Mouse (Mus musculus): ENCODE measurements around the gene Igf1r.

Igf1r gene

DNA sequence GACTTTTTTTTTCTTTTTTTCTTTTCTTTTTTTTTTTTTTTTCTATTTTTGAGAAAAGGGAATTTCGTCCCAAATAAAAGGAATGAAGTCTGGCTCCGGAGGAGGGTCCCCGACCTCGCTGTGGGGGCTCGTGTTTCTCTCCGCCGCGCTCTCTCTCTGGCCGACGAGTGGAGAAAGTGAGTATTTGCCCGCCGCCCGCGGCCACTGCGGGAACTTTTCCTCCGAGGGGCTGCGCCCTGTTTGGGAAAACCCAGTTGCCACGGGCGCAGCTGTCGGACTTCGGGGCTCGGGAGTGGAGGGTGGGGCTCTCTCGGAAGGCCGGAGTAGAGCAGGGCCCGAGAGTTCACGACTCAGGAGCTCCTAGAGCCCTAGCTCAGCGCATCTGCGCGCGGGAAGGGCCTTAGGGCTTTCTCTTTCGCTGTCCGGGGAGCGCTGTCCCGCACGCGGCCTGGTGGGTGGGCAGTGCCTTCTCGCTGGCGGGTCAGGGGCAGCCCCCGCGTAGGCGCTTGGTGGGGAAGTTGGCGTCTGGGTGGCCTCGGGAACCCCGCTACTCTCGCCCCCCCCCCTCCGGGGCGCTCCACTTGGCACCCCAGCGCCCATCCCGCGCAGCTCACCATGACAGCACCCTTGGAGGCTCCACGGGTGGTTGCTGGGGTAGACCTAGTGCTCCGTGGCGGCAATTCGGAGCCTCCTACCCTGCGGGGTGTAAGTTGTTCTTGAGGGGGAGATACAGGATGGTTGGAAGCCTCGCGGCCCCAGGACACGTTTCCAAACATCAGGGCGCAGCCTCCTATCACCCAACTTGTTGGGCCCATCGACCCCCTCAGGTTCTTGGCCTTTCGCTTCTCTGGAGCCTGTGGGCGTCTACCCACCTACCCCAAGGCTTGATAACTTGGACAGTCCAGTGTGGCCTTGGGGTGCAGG lies at the start of gene Igf1r:
Gene Igf1r, plus strand, starts transcription at position 51 of the 924 bp plus-strand sequence.
- CTCF ChIA-PET: no interaction called here

DNA sequence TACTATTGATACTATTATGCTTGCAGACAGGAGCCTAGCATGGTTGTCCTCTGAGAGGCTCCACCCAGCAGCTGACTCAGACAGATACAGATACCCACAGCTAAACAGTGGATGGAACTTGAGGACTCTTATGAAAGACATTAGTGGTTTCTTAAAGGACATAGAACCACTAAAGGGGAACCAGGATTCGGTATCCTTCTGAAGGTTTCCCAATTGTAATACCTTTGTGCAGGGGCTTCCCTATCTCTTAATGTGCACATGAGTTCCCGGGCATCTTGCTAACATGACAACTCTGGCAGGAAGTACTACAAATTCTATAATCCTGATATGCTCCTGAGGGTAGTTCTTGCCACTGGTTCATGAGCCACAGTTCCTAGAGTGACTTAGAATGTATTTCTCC lies 46.3 kb upstream of the Igf1r start:
- CTCF ChIA-PET: no interaction called here

DNA sequence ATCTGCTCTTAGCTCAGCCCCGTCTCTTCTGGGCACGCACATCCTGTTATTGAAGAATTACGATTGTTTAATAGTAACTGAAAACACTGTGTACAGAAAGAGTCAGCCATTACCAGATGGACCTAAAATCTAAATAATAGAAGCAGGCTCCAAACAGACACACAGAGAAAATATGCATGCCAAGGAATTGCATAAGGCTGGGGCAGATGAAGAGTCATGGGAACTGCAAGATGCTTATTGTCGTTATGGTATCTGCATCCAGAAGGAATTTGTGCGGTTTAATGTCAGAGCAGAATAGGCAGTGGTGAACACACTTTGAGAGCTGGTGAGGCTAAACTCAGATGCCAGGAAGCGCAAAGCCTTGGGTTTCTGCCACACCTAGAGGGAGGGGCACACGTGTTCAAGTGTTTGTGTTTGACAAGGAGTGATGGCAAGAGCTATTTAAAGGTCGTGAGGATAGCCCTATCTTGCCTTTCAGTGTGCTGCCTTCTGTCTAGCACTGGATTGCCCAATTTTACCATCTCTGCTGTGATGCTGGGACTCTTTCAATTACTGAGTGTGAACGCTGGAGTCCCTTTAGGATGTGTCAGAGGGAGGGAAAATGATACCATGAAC lies 44.7 kb upstream of the Igf1r start:
- CTCF ChIA-PET: no interaction called here

DNA sequence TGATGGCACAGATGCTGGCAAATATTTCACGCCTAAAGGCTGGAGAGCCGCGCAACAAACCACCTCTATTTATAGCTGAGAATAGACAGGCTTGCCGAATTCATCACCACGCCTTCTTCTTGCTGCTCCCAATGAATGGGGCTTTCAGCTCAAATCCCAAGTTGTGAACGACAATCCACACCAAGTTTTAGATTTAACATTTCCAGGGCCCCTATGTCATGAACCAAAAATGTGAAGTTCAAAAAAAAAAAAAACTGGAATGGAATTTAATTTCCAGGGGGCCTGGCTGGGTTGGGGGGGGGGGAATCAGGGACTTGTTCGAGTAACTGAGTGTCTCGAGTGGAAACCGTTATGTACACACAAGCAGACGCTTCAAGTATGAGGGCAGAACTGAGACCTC lies 42.1 kb upstream of the Igf1r start:
- CTCF ChIA-PET: interaction anchor here (0.7 kb wide), 1 partner anchor 17 kb away, joined by 3 read pairs; no protein-coding TSS in a partner anchor

DNA sequence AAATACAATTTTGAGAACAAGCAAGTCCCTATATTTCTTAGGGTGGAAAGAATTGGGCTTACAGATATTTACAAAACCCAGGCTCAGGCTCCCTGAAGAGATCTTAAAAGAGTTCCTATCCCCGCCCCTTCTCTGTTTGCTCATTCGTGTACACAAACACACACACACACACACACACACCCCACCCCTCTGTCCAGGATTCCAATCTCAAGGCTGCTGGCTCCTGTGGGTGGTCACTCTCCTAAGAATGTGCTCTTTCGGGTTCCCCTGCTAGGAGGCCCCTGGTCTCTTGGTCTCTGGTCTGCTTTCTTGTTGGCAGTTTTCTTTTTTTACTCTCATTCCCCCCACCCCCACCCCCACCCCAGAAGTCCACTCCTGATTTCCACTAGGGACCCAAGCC lies 41.7 kb upstream of the Igf1r start:
- CTCF ChIA-PET: interaction anchor here (0.7 kb wide), 1 partner anchor 18 kb away, joined by 3 read pairs; no protein-coding TSS in a partner anchor

DNA sequence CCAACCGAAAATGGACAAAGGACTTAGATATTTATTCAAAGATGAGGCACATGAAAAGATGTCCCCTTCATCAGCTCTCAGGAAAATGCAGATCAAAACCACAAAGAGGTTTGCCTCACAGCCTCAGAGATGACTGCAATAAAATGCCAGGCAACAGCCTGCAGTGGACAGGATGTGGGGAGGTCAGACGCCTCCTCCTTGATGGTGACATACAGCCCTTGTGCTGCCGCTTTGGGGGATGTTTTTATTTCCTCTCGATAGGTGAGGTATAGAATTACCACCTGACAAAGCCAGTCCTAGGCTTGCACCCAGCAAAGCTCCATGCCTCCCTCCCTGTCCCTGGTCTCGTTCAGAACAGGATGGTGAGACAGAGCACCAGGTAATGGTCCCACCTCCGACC lies 40.8 kb upstream of the Igf1r start:
- CTCF ChIA-PET: no interaction called here

DNA sequence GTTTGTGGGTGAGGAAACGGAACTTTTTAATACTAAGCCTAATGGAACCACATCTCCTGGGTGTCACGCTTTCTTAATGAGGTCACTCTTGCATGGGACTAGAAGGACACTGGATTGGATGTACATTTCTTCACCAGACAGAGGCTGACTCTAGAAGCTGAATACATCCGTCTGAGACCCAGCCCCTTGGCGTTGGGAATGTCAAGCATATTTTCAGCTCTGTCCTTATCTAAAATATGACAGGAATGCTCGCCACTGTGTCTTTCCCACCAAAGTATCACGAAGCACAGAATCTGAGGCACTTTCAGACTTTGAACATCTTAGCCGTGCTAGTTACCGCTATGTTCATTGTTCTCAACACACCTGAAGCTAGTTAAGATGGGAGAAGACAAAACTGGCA lies 35.7 kb upstream of the Igf1r start:
- CTCF ChIA-PET: no interaction called here

DNA sequence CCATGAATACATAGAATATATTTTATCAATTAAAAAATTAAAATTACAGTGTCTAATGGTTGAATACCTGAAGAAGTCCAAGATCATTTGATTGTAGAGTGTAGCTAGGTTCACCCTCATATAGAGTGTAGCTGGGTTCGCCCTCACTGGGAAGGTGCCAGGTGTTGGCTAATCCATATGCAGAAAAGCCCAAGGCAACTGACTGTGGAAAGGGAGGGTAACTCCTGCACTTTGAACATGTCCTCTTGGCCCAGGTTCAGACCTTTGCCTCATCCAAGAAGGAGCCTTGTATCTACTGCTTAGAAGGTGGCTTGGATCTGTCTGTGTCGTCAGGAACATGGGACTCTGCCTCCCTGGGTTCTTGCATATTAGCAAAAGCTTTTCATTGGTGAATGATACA lies 34.9 kb upstream of the Igf1r start:
- CTCF ChIA-PET: no interaction called here

DNA sequence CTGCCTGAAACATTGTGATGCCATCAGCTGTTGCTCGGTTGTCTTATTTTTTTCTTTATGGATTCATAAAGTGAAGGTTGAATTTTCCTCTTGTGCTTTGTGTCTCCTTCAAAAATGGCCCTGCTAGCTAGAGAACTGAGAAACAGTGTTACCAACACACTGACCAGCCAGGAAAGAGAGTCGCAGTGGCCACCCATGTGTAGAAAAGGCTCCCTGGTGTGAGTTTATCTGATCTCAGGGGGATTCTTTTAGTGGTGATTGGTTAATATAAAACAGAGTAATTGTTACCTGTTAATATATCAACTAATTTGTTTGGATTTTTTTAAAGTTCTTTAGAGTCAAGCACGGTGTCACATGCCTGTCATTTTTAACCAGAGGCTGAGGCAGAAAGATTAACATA lies 33.2 kb upstream of the Igf1r start:
- CTCF ChIA-PET: no interaction called here

DNA sequence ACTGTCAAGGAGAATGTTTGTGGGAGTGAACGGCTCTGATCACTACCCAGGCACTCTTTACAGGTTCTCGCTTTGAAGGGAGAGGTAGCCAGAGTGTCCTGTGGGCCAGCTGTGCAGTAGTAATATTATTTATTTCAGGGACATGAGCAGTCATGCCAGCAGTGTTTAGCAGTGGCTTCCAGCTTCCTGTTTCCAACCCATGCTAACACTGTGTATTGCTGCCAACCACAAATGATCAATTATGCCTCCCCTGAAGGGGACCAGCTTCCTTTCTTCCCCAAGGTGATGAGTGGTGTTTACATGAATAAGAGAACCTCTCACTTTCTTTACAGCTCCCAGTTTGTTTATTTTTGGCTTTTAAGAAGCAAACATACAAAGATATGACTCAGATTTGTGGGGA lies 28.4 kb upstream of the Igf1r start:
- CTCF ChIA-PET: no interaction called here

DNA sequence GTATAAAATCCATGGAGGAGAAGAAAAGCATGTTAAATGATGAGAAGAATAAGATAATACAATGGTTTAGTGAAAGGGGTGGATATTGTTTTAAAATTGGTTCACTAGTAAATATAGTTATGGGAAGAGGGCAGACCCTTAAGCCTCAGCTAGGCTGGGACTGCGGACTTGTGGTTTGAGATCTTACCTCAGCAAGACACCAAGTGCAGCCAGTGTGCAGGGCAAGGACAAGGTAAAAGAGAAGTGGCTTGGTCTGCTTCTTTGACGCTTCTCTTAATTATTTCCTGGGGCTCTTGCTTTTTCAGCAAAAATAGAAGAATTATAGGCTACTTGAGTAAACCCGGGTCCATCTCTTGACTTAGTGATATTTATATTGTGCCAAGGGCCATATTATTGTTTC lies 22.5 kb upstream of the Igf1r start:
- CTCF ChIA-PET: no interaction called here

DNA sequence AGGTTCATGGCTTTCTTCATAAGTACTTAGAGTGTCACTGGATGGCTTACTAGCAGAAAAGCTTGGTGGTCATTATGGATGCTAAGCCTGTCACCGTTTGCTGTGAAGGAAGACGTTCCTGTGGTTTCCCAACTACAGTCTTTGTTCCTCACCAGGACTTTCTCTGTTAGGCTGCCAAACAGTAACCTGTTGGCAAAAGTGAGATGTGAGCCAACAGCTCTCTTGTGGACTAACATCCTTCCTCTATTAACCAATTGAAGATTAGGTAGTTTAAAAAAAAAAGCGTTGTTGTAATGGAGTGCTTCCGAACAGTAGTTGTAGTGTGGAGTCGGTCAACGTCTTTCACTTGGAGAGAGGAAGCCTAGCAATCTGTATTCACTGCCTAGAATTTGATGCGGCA lies 15.8 kb upstream of the Igf1r start:
- CTCF ChIA-PET: no interaction called here

DNA sequence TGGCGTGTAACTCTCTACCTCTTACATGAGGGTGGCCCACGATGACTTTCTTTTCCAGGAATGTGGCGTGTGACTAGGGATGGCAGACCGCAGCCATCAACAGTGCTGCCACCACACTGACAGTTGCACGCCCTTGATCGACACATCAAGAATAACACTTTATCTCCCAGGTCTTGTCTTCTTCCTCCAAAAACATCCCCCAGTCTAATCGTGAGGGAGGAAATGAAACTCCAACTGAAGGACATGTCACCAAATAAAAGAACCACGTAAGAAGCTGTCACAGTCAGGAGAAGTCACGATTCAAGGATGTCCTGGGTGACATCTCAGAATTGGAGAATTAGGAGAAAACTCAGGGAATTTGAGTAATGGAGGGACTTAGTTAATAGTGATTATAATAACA lies 8.8 kb upstream of the Igf1r start:
- CTCF ChIA-PET: no interaction called here

DNA sequence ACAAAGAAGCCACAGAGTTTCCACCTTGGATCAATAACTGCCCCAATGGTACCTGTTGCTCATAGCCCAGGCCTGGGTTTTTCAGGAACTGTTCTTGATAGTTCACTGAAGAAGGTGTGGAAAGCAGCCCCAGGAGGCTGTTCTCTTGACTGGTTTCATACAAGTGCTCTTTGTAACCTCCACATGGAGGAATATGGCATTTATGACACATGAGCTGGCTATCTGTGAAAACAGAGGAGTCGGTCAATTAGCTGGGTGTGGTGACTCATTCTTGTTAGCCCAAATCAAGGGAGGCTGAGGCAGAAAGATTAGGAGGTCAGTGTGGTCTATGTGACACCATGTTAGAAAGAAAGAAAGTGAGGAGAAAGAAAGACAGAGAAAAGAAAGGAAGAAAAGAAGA lies 5.7 kb upstream of the Igf1r start:
- CTCF ChIA-PET: no interaction called here

DNA sequence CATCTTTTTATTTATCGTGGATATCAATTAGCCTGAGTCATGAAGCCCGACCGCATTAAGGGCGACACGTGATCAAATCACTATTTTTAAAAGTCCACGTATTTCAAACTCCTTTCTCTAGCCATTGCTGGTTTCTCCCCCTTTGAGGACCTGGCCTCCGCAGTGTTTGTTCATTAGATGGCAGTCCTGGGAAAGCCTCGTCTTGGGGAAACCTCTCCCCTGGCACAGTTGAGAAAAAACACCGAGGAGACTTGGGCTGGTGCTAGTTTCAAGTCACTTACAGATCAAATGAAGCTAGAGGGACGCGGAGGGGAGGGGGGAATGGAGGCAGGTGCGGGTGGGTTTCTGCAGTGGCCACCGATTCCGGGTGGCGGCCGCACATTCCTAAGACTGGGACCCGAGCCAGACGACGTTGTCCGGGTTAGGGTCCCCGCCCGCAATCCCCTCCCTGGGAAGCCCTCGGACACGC lies 2.2 kb upstream of the Igf1r start:
- CTCF ChIA-PET: interaction anchor here (1.0 kb wide), 1 partner anchor 147 kb away, joined by 3 read pairs; no protein-coding TSS in a partner anchor

DNA sequence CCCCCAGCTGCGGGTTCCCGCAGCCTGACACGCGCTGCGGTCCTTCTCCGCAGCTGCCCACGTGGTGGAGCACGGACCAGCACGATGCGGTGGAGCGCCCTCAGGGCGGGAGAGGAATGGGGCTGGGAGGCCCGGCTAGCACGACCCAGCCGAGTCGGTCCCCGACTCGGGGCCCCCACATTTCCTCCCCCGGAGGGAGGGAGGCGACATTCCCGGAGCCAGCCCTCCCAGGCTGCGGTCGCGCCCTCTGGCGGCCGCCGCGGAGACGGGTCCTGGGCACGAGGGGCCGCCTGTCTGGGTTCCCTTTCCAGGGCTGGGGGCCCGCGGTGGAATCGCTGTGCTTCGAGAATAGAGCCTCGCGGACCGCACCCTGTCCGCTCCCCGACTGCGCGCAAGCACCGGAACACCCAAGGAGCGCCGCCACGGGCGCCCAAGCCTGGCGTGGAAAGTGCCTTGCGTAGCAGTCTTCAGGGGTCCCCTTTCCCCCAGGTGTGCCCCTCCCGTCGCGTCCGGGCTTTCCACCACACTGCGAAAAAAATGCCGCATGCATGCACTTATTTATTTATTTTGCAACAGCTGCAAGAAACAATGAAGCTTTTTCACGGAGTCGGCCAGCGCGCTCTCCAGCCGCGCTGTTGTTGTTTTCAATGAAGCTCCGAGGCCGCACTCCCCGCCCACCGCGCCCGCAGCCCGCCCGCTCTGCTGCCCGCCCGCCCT lies 1.7 kb upstream of the Igf1r start:
- CTCF ChIA-PET: no interaction called here

DNA sequence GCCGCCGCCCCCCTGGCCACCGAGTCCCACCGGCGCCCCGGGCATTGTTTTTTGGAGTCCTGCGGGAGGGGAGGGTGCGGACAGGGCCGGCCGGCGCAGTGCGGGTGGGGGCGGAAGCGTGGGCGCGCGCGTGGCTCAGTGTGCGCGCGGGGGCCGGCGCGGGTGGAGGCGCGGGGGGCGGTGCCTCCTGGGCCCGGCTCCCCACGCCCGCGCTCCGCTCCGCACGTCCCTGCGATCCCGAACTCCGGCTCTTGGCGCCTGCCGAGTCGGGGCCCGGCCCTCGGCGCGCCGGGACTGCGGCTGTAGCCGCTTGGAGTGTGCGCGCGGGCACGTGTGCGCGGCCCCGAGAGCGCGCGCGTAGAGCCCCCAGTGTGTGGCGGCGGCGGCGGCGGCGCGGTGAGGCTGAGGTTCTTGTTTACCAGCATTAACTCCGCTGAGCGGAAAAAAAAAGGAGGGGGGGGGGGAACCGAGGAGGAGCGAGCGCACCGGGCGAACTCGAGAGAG lies 1.0 kb upstream of the Igf1r start:
- CTCF ChIA-PET: no interaction called here

DNA sequence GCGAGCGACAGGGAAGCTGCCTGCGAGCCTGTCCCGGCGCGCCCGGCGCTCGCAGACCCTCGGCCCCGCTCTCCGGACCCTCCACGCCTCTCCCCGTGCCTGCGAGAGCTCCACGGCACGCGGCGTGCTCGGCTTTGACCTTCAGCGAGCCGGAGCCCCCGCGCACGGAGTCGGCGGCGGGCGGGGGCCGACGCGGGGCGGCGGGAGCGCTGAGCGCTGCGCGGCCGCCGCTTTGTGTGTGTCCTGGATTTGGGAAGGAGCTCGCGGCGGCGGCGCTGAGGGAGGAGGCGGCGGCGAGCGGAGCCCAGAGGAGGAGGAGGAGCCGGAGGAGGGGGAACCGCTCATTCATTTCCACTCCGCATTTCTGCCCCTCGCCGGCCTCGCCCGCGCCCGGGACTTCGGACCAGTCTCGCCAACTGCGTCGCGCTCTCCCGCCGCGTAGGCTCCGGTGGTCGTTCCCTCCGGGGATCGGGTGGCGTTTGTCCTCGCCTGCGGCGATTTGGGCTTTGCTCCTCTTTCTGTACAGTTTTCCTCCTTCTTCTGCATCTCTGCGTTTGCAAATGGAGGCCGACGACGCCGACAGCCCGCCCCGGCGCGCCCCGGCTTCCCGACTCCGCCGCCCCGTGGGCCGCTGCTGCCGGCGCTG lies 468 bp upstream of the Igf1r start:
- CTCF ChIA-PET: no interaction called here

DNA sequence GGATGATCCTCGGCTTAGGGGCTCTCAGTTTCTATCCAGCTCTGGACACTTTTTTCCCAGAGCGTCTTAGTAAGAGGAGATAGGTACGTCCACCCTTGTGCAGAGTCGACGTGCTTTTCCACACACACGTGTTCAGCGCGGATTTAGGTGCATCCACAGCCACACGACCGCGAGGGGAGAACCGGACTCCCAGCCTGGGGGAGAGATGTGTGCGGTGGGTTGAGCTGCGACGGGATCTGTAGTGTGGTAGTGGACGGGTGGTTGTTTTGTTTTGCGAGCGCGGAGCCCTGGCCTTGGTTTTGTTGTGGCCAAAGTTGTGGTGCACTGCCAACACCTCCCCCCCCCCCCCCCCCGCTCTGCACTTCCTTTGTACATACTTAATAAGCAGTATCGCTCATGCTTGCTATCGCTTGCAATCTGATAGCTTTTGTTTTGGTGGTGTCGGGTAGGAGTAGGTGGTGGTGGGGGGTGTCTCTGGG lies 1.2 kb downstream of the Igf1r start:
- CTCF ChIA-PET: interaction anchor here (0.5 kb wide), 1 partner anchor 134 kb away, joined by 5 read pairs; no protein-coding TSS in a partner anchor

DNA sequence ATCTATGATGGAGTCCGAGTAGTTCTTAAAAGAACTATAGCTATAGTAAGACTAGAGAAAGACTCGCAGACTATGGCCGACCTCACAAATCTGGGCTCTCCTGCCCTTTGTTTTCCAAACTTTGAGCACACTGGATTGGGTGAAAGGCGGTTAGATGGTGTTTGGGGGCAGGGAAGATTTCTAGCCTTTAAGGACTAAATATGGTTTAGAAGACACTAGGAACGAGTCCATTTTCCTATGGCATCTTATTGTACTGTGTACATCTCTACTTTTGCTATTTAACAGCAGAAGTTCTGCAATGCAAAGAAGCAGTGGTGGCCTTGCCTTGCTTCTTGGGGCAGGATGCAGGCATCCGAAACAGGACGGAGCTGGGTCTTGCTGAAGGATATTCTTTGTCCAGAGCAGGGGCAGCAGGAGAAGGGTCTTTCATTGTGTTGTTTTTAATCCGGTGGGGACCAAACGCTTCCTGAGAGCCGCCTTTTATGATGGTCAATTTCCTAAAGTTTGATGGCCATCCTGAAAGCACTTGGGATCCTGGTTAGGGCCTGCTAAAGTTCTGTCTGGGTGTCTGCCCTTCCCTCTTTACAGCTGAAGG lies 2.1 kb downstream of the Igf1r start:
- CTCF ChIA-PET: interaction anchor here (0.5 kb wide), 1 partner anchor 133 kb away, joined by 5 read pairs; no protein-coding TSS in a partner anchor

DNA sequence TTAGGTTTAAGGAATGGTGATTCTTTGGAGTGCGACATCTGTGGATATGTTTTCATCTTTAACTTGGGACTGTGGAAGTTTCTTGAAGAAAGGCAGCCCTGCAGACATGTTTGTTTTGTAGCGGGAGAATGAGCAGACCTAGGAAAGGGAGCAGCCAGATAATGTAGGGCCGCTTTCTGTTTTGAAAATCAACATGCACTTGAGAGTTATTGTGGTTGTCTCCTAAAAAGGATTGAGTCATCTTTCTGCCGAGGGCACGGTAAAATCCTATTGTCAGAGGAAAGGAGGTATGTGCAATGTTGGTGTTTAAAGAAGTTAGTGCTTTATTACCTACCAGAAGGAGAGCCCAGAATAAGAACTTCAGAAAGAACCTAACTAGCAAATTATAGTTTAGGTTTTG lies 2.6 kb downstream of the Igf1r start:
- CTCF ChIA-PET: no interaction called here
